In genomic region chr7:142556089-142556476, GRCm38 (mm10) we compare ENCODE assay signal across 13 mouse cellular contexts.
"Had no signal": no experiment of that assay in that cellular context is flagged by ENCODE, and none has a peak within 500 bp of the region (broad histone marks: within the 10 kb centered on the region; RNA-seq: fewer than 3 reads in every experiment).

No protein-coding gene starts in this region.

- H3K9ac ChIP-seq: liver, embryonic 14.5 days; midbrain, embryonic 13.5 days; neural tube, embryonic 15.5 days had no signal

- DNase-seq: kidney, adult 9 months; kidney, postnatal 4 days; liver; lung, adult 2 months; lung, postnatal 36 days; thymus, postnatal 4 days had no signal

- H3K9me3 ChIP-seq: midbrain, embryonic 13.5 days; neural tube, embryonic 15.5 days had no signal

- ATAC-seq: lung, postnatal 0 days; midbrain, embryonic 13.5 days had no signal

- H3K27me3 ChIP-seq: midbrain, embryonic 13.5 days; neural tube, embryonic 15.5 days had no signal

- H3K27ac ChIP-seq: kidney, postnatal 0 days; layer of hippocampus, adult 2 months; liver, embryonic 14.5 days; midbrain, embryonic 13.5 days; neural tube, embryonic 15.5 days; stomach, postnatal 0 days had no signal

- H3K4me2 ChIP-seq: midbrain, embryonic 13.5 days; neural tube, embryonic 15.5 days had no signal

- H3K36me3 ChIP-seq: midbrain, embryonic 13.5 days; neural tube, embryonic 15.5 days had no signal

- H3K4me3 ChIP-seq: layer of hippocampus, adult 2 months; midbrain, embryonic 13.5 days; neural tube, embryonic 15.5 days had no signal
